Mouse (Mus musculus) bone marrow, adult 2 months (tissue): ENCODE results near the gene Rmdn2. TPM values are rescaled to one million over a fixed set of nuclear protein-coding genes. Genes with fewer than 3 reads are reported as not detected.

Experiments
- H3K27ac ChIP-seq: fragments of 200-500 bp; 2 replicates; pipeline ENCODE4 v1.5.1; 2012; ENCODE audit warnings: low read depth, mild to moderate bottlenecking, control low read depth, inconsistent platforms, low read length; ENCODE audit not compliant: control insufficient read depth, poor library complexity, insufficient read depth
- H3K4me1 ChIP-seq: fragments of 200-500 bp; 2 replicates; pipeline ENCODE4 v1.6.1; 2011; ENCODE audit warnings: low read length; ENCODE audit not compliant: control insufficient read depth, insufficient read depth
- H3K4me3 ChIP-seq: fragments of 200-500 bp; replicated peaks from 2 replicates; pipeline ENCODE3; 2011; ENCODE audit warnings: mild to moderate bottlenecking, low read depth, low read length, control low read depth; ENCODE audit not compliant: control insufficient read depth
- CTCF ChIP-seq: fragments of 200-500 bp; IDR thresholded peaks from 2 replicates; pipeline ENCODE4 v1.5.1; 2011; ENCODE audit warnings: low read length, control low read depth; ENCODE audit not compliant: control insufficient read depth, insufficient read depth
- POLR2A ChIP-seq: fragments of 200-500 bp; IDR thresholded peaks from 2 replicates; pipeline ENCODE4 v1.6.1; 2011; ENCODE audit warnings: low read depth, mild to moderate bottlenecking, control low read depth, low read length, borderline replicate concordance; ENCODE audit not compliant: control insufficient read depth
- WGBS: fragments of 180-500 bp; shearing (Covaris S2); methylation state at CpG from one replicate; pipeline ENCODE4 v1.1.7; 2018; 5-methylcytosine and 5-hydroxymethylcytosine counted together
- polyA plus RNA-seq: library from polyadenylated mRNA; stranded (reverse); fragments of >200 nt; gene quantifications from 2 replicates; pipeline ENCODE4 v1.2.4, GENCODE M21; 2011; ENCODE audit warnings: low replicate concordance; ENCODE audit not compliant: missing spikeins, insufficient read depth, insufficient read length

Gene Rmdn2
- polyA plus RNA-seq, 1 experiment = not detected

DNA sequence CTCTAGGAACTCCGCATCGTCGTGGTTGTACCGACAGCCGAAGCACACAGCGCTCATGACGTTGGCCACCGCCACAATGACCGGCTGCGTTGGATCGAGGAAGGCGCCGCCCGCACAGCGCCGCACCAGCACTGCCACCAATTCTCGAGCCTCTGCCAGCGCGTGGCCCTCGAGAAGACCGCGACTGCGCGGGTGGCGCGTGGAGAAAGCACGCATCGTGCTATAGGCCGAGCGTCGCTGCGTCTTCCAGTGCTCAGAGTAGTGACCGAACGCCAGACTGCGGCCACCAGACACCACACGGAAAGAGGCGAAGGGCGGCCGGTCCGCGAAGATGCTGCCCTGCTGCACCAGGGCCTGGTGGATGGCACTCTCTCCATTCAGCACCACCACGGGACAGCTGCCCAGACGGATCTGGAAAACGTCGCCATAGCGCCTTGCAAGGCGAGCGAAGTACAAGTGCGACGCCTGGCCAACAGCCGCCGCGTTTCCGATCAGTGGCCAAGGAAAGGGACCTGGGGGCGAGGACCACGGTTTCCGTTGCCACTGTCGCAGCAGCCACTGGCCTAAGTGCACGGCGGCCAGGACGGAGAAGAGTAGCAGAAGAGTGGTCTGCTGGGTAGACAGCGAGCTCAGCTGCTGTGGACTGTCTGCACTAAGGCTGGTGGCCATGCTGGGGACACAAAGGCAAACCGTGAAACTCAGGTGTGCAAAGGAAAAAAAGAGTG lies 102.1 kb downstream of the Rmdn2 start:
- Histone ChIP-seq H3K4me1 (no peaks in the 10 kb centered on the region; the same call in 1 of the 2 replicates), H3K4me3 (no peak overlapping the region), H3K27ac (0 out of 2 replicates have a peak overlapping the region, but pooled peaks have one; percentile 12)
- 2% methylated on average over 63 of the region's 63 CpGs for WGBS
- peak; percentile 12; the same call in 1 of the 2 replicates for TF ChIP-seq POLR2A
- no peak for TF ChIP-seq CTCF

GRCm38 (mm10) chr17:79714368-79714895 lies 102.8 kb downstream of the Rmdn2 start:
- no peaks in the 10 kb centered on the region; the same call in 1 of the 2 replicates for H3K4me1 ChIP-seq
- H3K27ac ChIP-seq = peak overlapping the region; percentile 14; the same call in 1 of the 2 replicates
- H3K4me3 ChIP-seq = no peak overlapping the region
- TF ChIP-seq POLR2A (no peak), CTCF (no peak)
- WGBS = 9% methylated on average over 16 of the region's 16 CpGs

- WGBS = 3% methylated on average over 31 of the region's 31 CpGs
- peak within 1 kb of the TSS; percentile 14; the same call in 1 of the 2 replicates for H3K27ac ChIP-seq
- TF ChIP-seq CTCF (no peak), POLR2A (peak; percentile 13; the same call in 1 of the 2 replicates)
- no peaks in the 10 kb centered on the region; the same call in 1 of the 2 replicates for H3K4me1 ChIP-seq
- H3K4me3 ChIP-seq = no peak within 1 kb of the TSS
Observed at GRCm38 (mm10) chr17:79714931-79715637, 103.4 kb downstream of the Rmdn2 start, which contains the start of gene Cyp1b1. Cyp1b1 (minus strand) TSS chr17:79715061.

DNA sequence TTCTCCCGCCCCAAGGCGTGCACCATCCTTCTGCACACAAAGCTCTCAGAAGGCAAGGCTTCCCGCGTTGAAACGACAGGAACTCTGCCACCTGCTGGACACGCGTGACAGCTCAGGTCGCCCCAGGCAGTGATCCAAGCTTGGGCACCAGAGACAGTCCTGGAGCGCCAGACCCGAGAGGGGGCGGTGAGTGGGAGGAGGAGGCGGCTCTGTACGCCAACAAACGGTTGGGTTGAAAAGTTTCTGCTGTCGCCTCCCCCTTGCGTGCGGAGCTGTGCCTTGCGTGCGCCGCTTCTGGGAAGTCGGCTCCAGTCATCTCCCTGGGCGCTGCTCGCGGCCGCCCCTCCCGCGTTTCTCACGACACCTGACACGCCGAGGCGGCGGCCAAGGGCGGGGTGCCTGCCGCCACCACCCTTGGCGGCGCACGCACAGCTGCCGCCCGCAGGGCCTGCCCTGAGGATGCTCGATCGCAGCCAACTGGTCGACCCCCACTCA lies 104.0 kb downstream of the Rmdn2 start:
- no peak for TF ChIP-seq POLR2A
- peak; percentile 87 for TF ChIP-seq CTCF
- H3K4me3 ChIP-seq = no peak overlapping the region

DNA sequence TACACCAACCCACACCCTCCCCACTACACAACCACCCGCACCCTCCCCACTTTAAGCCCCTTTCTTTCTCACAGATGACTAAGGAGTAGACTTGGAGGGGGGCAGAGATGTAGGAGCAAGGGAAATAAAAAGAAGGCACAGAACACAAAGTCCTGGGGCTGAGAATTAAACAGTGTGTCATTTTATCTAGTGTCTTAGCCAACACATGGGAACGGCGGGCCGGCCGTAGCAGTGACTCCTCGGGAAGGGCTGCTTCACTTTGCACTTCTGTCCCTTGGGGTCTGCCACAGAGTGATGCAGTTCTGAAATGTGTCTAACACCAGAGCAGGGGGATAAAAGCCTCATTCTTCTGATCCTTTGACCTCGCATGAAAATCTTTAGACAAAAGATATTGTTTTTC lies 109.0 kb downstream of the Rmdn2 start:
- 83% methylated on average over 7 of the region's 7 CpGs for WGBS
- TF ChIP-seq POLR2A = no peak
- no peak for TF ChIP-seq CTCF
- Histone ChIP-seq H3K4me3 (no peak overlapping the region), H3K4me1 (no peaks in the 10 kb centered on the region; the same call in 1 of the 2 replicates), H3K27ac (no peak overlapping the region)

More for the DNA sequence above, 104.0 kb downstream of the Rmdn2 start:
- Histone ChIP-seq H3K27ac (no peak overlapping the region), H3K4me1 (no peaks in the 10 kb centered on the region; the same call in 1 of the 2 replicates)
- under 1% methylated on average over 42 of the region's 42 CpGs for WGBS

- 82% methylated on average over 5 of the region's 5 CpGs for WGBS
- Histone ChIP-seq H3K27ac (no peak overlapping the region), H3K4me3 (no peak overlapping the region), H3K4me1 (no peaks in the 10 kb centered on the region)
- TF ChIP-seq POLR2A (no peak), CTCF (no peak)
Observed at GRCm38 (mm10) chr17:79726613-79727012, 115.0 kb downstream of the Rmdn2 start.

- no peak for TF ChIP-seq CTCF
- TF ChIP-seq POLR2A = no peak
- WGBS = 38% methylated on average over 14 of the region's 14 CpGs
Observed at GRCm38 (mm10) chr17:79728053-79728584, 116.5 kb downstream of the Rmdn2 start.

More at GRCm38 (mm10) chr17:79728053-79728584, 116.5 kb downstream of the Rmdn2 start:
- no peaks in the 10 kb centered on the region for H3K4me1 ChIP-seq
- H3K4me3 ChIP-seq = no peak overlapping the region
- H3K27ac ChIP-seq = no peak overlapping the region
